Mouse (Mus musculus) kidney, postnatal 14 days (tissue): ENCODE data around the gene Fam129c.
A peak's percentile ranks its signal among the peaks of the same experiment; 100 is the strongest.

Experiments
- DNase-seq: peaks from one replicate; pipeline ENCODE4 v3.0.0; 2022; ENCODE audit warnings: mixed read lengths

Fam129c gene

GRCm38 (mm10) chr8:71575020-71575419, 22.4 kb upstream of the Fam129c start:
- DNase-seq, result no peak

DNA sequence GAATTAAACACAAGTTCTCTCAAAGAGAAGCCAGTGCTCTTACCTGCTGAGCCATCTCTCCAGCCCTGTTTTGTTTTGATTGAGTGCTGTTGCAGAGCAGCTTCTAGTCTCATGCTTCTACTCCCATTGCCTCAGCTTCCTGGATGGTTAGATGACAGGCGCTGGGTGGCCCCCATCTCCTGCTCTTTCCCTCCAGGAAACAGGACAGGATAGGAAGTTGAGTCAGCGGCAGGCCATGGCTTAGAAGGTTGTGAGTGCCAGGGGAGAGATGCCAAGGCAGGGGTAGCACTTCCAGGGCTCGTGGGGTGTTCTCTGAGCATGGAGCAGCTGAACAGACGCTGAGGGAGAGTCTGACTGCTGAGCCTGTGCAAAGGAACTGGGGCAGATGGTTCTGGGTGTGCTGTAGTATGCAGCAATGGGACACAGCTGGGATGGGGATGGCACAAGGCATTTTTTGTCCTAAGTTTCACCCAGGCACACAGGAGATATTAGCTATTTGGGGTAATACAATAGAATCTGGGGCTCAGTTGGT, 19.5 kb upstream of the Fam129c start:
- DNase-seq, result no peak

GRCm38 (mm10) chr8:71579009-71579408, 18.4 kb upstream of the Fam129c start:
- DNase-seq, result no peak

DNA sequence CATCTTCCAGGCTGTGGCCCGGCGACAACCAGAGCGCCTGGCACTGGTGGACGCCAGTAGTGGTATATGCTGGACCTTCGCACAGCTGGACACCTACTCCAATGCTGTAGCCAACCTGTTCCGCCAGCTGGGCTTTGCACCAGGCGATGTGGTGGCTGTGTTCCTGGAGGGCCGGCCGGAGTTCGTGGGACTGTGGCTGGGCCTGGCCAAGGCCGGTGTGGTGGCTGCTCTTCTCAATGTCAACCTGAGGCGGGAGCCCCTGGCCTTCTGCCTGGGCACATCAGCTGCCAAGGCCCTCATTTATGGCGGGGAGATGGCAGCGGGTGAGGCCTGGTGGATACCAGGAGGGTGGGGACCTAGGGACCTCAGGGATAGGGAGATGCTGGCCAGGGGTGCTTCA, 18.0 kb upstream of the Fam129c start:
- DNase-seq, result no peak

DNA sequence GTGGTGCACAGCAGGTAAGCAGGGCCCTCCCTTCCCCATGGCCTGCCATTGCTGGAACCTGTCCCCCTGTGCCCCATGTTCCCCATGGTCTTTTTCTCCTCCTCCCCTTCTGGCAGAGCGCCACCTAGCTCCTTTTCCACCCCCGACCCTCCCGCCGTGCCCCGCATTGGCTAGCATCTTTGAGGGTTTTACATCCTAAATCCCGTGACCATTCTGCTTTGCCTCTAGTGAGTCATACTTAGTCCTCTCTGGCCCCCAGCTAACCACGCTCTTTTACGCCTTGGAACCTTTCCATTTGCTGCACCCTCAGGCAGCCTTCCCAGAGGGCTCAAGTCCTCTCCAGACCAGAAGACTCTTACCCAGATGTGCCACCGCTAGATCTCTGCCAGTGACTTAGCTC, 17.2 kb upstream of the Fam129c start:
- no peak for DNase-seq

DNA sequence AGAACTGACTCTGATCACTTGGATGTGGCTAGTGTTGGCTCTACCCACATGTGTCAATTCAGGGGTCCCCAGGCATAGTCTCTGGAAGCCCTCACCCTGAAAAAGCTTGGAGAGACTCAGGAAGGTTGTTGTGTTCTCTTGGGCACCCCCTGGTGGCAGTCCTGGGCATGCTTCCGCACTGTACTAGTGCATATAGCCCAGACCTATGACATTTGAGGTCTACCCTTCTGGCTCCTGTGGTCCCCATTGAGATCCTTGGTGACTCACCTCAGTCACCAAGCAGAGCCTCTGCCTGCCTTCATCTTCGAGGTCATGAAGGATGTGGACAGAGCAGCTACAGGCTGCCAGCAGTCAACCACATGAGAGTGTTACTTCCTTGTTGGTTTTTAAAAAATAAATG, 10.6 kb upstream of the Fam129c start:
- peak; percentile 58 for DNase-seq

DNA sequence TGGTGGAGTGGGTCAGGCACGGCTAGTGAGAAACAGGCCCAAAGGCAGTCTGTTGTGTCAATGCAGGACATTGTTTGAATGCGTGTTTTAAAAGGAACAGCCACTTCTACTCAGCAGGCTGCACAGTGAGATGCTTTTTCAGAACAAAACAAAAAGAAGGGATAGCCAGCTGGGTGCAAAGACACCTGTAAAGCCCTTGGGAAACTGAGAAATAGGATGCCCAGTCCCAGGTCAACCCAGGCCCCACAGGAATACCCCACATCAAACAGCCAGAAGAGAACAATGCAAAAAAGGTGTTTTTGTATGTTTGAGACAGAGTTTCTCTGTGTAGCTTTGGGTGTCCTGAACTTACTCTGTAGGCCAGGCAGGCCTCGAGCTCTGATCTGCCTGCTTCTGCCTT, 8.7 kb upstream of the Fam129c start:
- DNase-seq, result no peak

GRCm38 (mm10) chr8:71591017-71591416, 6.4 kb upstream of the Fam129c start:
- DNase-seq, result no peak

GRCm38 (mm10) chr8:71591471-71592373, 5.7 kb upstream of the Fam129c start, which contains the start of gene Pgls:
Gene Pgls (plus strand): TSS chr8:71592176.
- DNase-seq, result peak; percentile 98

DNA sequence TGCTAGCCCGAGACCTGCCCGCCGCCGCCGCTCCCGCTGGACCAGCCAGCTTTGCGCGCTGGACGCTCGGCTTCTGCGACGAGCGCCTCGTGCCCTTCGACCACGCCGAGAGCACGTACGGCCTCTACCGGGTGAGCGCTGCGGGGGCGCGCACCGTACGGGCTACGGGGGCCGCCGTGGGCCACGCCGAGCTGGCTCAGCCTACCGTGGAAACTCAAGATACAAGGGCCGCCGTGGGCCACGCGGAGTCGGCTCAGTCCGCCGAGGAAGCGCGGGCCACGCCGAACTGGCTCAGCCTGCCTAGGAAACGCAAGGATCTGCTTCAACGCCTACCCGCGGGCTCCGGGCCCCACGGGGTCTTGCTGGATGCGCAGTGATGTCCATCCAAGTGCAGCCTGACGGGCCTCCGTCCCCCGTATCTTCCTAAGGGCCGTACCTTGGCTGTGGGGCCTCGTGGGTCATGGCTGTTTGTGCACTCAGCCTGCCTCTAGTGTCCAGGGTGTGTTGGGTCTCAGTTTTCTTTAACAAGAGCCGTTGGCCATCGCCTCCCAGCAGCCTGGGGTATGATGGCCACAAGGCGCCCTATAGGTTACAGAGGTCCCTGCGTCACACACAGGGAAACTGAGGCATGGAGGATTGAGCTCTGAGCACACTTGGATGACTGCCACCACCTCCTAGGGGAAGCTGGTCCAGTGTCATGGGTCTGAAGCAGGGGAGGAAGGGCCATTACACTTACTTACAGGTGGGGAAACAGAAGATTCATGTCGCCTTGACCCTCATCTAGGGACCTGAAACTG, 4.9 kb upstream of the Fam129c start:
- peak; percentile 90 for DNase-seq

DNA sequence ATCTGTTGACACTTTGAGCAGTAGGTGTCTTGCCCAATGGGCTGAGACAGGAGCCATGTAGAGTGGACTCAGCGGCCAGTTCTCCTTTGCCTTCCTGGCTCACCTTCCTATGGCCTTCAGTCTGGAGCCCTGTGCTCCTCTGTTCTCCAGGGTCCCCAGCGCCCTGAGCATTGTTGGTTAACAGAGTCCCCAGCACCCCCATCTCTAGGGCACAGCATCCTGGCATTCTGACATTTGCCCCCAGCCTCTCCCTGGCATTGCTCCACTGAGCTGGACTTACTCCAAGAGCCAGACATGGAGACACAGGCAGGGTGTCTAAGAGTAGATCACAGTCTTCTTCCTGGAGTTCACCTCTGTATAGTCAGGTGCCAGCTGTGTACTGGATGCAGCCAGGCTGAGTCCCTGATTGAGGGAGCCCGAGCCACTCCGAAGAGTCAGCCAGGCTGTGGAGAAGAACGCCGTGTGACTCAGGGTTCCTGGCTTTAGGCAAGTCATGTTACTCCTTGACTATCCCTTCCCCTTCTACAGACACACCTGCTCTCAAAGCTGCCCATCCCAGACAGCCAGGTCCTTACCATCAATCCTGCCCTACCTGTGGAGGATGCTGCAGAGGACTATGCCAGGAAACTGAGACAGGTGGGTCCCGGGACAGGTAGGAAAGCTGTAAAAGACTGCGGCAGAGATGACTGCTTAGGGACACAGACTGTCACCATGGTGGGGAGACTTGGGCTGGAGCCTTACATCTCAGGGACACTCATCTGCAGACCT, 3.7 kb upstream of the Fam129c start:
- DNase-seq, result no peak

DNA sequence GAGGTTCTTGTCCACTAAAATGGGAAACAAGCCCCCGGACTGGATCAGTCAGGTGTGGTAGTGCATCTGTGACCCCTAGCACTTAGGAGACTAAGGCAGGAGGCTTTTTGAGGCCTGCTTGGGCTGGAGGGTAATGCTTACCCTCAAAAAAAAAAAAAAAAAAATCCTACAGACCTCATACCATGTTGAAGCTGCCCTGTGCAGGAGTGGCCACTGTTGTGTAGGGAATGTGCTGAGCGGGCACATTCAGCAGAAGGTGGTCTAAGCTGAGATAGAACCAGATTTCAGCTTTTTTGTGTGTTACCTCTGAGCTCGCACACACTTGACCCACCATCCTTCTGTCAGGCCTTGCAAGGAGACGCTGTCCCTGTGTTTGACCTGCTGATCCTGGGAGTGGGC, 3.1 kb upstream of the Fam129c start:
- DNase-seq, result no peak

GRCm38 (mm10) chr8:71595862-71596261, 1.6 kb upstream of the Fam129c start:
- peak; percentile 92 for DNase-seq

GRCm38 (mm10) chr8:71596384-71596783, 1.1 kb upstream of the Fam129c start:
- no peak for DNase-seq

DNA sequence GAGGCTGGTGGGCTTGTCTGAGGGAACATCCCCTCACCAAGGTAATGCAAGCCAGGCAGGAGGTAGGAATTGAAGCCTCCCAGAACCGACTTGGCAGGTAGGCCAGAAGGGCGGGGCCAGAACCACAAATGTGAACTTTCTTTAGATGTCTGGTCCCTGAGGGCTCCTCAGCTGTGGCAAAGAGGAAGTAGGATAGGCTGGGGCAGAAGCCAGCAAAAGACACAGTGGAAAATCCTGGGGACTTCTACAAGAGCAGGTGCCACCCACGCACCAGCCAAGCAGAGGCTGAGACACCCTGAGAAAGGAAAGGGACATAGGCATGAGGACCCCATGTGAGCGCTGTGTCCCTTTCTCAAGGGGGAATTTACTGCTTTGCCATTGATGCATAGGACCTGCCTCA, 650 bp upstream of the Fam129c start:
- no peak for DNase-seq

- DNase-seq, result no peak
Observed at GRCm38 (mm10) chr8:71598375-71598774, 927 bp downstream of the Fam129c start.

DNA sequence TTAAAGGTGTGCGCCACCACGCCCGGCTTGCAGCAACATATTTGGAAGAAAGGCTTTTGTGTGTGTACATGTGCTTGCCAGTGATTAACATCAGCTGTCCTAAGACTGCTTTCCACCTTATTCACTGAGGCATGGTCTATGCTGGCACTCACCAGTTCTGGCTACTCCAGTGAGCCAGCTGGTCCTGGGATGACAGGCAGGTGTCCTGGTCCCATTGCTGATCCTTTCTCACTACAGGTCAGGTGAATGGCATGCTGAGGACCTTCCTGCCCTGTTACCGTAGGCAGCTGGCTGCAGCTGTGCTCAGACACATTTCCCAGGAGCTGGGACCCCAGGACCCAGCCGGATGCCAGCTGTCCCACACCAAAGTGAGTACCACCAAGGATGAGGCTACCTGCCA, 1.4 kb downstream of the Fam129c start:
- DNase-seq, result no peak

GRCm38 (mm10) chr8:71601939-71602665, 4.7 kb downstream of the Fam129c start:
- no peak for DNase-seq

GRCm38 (mm10) chr8:71602666-71603334, 5.4 kb downstream of the Fam129c start:
- DNase-seq, result peak; percentile 92

DNA sequence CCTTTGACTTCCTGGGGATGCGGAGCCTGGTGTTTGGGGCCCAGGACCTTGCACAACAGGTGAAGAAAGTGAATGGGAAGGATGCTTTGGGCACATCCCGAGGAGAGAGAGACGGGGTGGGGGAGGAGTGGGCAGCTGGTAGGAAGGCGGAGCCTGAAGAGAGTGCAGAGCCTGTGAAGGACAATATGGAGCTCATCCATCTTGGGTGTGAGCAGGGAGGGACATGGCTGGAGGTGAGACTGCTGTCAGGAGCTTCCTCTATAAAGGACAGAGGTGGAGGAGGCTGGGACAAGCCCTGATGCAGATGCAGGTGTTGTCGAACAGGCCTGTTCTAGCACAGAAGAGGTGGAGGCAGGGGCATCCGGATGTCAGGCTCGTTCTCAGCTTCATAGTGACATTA, 6.6 kb downstream of the Fam129c start:
- DNase-seq, result no peak

- peak; percentile 98 for DNase-seq
Observed at GRCm38 (mm10) chr8:71610822-71611651, 13.6 kb downstream of the Fam129c start, which contains the start of gene Colgalt1. Gene Colgalt1 (plus strand): TSS chr8:71610998.
